Mouse (Mus musculus) G1E (cell line): Measurements from ENCODE around the gene Tnfrsf13c. TPM values are rescaled to one million over a fixed set of nuclear protein-coding genes. Genes with fewer than 3 reads are reported as not detected.
A peak's percentile ranks its signal among the peaks of the same experiment; 100 is the strongest.

Experiments used
- ATAC-seq: 2 replicates; pipeline ENCODE4 v1.8.0; 2016; ENCODE audit warnings: mild to moderate bottlenecking; ENCODE audit not compliant: insufficient number of reproducible peaks, poor library complexity, low FRiP score, severe bottlenecking; ENCODE audit errors: extremely low read depth
- DNase-seq: peaks from one replicate; pipeline ENCODE4 v3.0.0; 2012; ENCODE audit warnings: low spot score
- H3K27me3 ChIP-seq: 2 replicates; pipeline ENCODE4 v1.6.1; 2012; ENCODE audit warnings: mild to moderate bottlenecking, low read length, inconsistent platforms; ENCODE audit not compliant: insufficient read depth
- H3K36me3 ChIP-seq: replicated peaks from 2 replicates; pipeline ENCODE3; 2012; ENCODE audit warnings: mild to moderate bottlenecking, inconsistent platforms
- H3K4me1 ChIP-seq: 2 replicates; pipeline ENCODE4 v1.6.1; 2012; ENCODE audit warnings: low read depth, low read length, inconsistent platforms, mixed read lengths; ENCODE audit not compliant: insufficient read depth
- H3K4me3 ChIP-seq: 2 replicates; pipeline ENCODE4 v1.5.1; 2012; ENCODE audit warnings: low read depth, mild to moderate bottlenecking, inconsistent platforms, low read length, moderate library complexity, mixed read lengths
- H3K9me3 ChIP-seq: replicated peaks from 2 replicates; pipeline ENCODE4 v1.6.1; 2012; ENCODE audit warnings: inconsistent platforms
- CTCF ChIP-seq: IDR thresholded peaks from 2 replicates; pipeline ENCODE4 v1.5.1; 2012; ENCODE audit warnings: low read depth, low read length, inconsistent platforms, mixed read lengths
- GATA1 ChIP-seq: IDR thresholded peaks from 2 replicates; pipeline ENCODE4 v1.6.1; 2012; ENCODE audit warnings: borderline replicate concordance, low read length, inconsistent platforms, mixed read lengths
- GATA2 ChIP-seq: IDR thresholded peaks from 2 replicates; pipeline ENCODE4 v1.6.1; 2012; ENCODE audit warnings: low read depth, low read length, inconsistent platforms, borderline replicate concordance
- POLR2AphosphoS5 ChIP-seq: IDR thresholded peaks from 2 replicates; pipeline ENCODE4 v1.6.1; 2012; ENCODE audit warnings: low read depth, low read length, inconsistent platforms; ENCODE audit not compliant: insufficient replicate concordance
- TAL1 ChIP-seq: conservative IDR thresholded peaks from 2 replicates; pipeline ENCODE4 v1.6.1; 2012; ENCODE audit warnings: low read depth, low read length, inconsistent platforms, mixed read lengths
- polyA plus RNA-seq: library from polyadenylated mRNA; stranded (reverse); fragments of >175 nt; gene quantifications from 2 replicates; pipeline ENCODE4 v1.2.3, GENCODE M21; 2012
- total RNA-seq, 2 experiments: library from RNA; stranded (forward) in 1 of 2; stranded (reverse) in 1 of 2; fragments of 200-1000 nt in 1 of 2; fragments of >200 nt in 1 of 2; fragmentation: Nextera tagmentation in 1 of 2; gene quantifications; 2 replicates each; pipeline ENCODE4 v1.2.3; 2014 to 2017

Gene Tnfrsf13c
- total and polyA plus RNA-seq, 3 experiments: 0.65 to 1.6 (median 0.71) TPM

DNA sequence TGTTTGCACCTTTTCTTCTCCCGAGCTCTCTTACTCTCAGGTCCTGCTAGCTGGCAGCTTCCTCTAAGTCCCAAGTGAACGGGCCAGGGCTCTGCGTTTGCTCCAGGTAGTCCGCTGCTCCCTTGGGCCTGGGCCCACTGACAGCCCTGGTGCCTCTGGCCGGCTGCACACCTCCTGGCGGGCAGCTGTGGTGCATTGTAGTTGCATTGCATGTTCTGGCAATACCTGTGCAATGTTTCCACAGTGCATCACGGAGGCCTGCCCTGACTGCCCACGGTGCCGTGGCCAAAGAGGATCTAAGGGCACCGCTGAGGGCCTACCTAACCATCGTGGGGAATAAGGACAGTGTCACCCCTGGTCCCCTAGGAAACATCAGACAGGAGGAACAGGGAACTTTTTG lies 26.2 kb downstream of the Tnfrsf13c start:
- DNase-seq (no peak), ATAC-seq (no peak)
- Histone ChIP-seq H3K4me1 (peaks cover 4% of the 10 kb centered on the region; the same call in 1 of the 2 replicates), H3K9me3 (no peaks in the 10 kb centered on the region), H3K4me3 (no peak overlapping the region), H3K36me3 (peaks cover 99% of the 10 kb centered on the region), H3K27me3 (no peaks in the 10 kb centered on the region; the same call in 1 of the 2 replicates)
- no peak for TF ChIP-seq POLR2AphosphoS5

DNA sequence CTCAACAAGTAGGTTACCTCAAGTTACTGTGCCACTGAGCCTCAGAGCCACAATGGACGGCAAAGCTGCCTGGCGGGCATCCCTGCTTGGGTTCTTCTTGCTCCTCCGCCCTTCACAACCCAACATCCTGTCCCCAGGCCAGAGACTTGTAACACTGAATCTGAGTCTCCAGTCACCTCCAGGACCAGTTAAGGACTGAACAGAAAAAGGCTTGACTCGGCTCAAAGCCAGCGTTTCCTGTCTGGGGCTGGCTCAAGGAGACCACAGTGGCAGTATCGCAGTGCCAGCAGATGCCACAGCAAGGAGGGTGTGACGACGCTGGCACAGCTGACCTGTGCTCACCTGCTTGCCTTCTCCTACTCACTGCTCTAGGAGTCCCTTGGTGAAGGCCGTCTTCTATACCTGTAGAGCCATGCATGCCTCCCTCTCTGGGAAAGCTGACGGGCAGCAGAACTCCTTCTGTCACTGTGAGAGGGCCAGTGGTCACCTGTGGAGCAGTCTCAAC lies 26.9 kb downstream of the Tnfrsf13c start:
- Histone ChIP-seq H3K36me3 (peaks cover 99% of the 10 kb centered on the region), H3K4me3 (no peak overlapping the region), H3K27me3 (no peaks in the 10 kb centered on the region; the same call in 1 of the 2 replicates), H3K9me3 (no peaks in the 10 kb centered on the region), H3K4me1 (peaks cover 4% of the 10 kb centered on the region; the same call in 1 of the 2 replicates)
- no peak for DNase-seq
- no peak for ATAC-seq
- TF ChIP-seq CTCF (no peak), POLR2AphosphoS5 (no peak), TAL1 (no peak), GATA2 (no peak), GATA1 (no peak)

DNA sequence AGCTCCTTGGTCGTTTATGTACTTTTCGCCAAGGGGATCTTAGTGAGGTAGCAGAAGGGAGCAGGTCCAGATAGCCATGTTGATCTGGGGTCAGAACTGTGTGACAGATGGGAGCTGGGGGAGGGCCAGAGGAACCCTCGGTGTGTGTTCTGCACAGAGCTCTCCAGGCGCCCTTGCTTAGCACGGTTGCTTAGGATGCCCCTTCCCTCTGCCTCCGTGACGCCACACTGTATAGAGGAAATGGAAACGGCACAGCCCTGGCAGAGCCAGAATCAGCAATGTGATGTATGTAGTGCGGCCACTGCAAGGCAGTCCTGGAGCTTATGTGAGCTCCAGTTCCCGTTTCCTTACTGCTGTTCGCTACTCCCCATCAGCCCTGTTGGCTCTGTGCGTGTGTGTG lies 27.9 kb downstream of the Tnfrsf13c start:
- Histone ChIP-seq H3K27me3 (no peaks in the 10 kb centered on the region; the same call in 1 of the 2 replicates), H3K36me3 (peaks cover 99% of the 10 kb centered on the region), H3K4me1 (peaks cover 4% of the 10 kb centered on the region; the same call in 1 of the 2 replicates), H3K4me3 (no peak overlapping the region), H3K9me3 (no peaks in the 10 kb centered on the region)
- no peak for DNase-seq
- ATAC-seq: no peak
- TF ChIP-seq TAL1 (no peak), POLR2AphosphoS5 (no peak), CTCF (no peak), GATA1 (no peak), GATA2 (no peak)

DNA sequence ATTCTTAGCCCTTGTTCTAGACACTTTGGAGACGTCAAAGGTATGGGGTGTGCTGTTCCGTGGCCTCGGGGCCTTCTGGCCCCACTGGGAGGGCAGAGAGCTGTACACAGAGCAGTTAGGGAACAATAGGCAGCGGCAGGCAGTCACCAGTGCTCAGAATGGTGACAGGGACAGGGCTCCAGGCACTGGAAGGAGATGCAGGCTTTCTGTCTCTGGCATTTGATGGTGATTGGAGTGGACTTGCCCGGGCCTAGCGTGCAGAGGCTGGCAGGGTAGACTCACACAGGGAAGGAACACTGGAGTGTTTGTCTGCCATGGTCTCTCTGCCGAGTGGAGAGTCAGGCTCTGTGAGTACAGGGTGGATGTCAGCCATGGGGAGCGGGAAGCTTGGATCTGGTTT lies 31.6 kb downstream of the Tnfrsf13c start:
- DNase-seq: no peak

DNA sequence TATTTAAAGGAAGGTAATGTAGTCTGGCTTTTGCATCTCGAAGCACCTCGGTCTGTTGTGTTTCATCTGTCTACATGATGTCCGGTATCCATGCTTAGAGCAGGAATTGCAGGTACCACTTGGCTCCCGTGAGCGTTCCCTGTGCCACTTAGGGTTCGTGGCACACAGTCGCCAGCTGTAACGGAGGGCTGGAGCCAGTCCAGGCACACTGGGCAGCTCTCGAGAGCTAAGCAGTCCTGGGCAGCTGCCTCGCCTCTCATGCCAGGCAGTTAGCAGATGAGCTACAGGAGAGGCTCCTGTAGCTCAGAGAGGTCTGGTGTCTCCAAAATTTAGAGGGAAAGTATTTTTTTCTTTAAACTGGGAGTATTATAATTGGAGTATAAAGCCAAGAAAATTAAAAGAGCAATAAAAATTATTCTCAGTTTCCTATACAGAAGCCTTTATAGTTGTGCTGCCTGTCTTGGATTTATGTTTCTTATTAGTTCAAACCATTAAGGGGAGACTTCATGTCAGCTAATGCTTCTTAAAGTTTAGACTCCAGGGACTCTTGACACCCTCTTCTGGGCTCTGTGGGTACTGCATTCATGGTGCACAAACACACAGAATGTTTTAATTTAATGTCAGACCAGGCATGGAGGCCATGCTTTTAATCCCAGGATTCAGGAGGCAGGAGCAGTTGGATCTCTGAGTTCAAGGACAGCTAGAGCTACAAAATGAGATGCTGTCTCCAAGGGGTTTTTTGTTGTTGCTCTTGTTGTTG lies 35.5 kb downstream of the Tnfrsf13c start:
- peaks cover 100% of the 10 kb centered on the region for H3K36me3 ChIP-seq
- TF ChIP-seq GATA1 (no peak), CTCF (peak; percentile 55)
- no peak overlapping the region for H3K4me3 ChIP-seq
- peaks cover 4% of the 10 kb centered on the region; the same call in 1 of the 2 replicates for H3K9me3 ChIP-seq
- ATAC-seq: no peak
- peaks cover 49% of the 10 kb centered on the region for H3K4me1 ChIP-seq
- DNase-seq: no peak
- no peaks in the 10 kb centered on the region for H3K27me3 ChIP-seq

More for the DNA sequence above, 31.6 kb downstream of the Tnfrsf13c start:
- Histone ChIP-seq H3K9me3 (no peaks in the 10 kb centered on the region), H3K4me3 (no peak overlapping the region; the same call in 1 of the 2 replicates), H3K4me1 (peaks cover 12% of the 10 kb centered on the region; the same call in 1 of the 2 replicates), H3K36me3 (peaks cover 100% of the 10 kb centered on the region), H3K27me3 (no peaks in the 10 kb centered on the region; the same call in 1 of the 2 replicates)
- TF ChIP-seq TAL1 (no peak), POLR2AphosphoS5 (no peak), GATA2 (no peak), GATA1 (no peak)
- no peak for ATAC-seq

DNA sequence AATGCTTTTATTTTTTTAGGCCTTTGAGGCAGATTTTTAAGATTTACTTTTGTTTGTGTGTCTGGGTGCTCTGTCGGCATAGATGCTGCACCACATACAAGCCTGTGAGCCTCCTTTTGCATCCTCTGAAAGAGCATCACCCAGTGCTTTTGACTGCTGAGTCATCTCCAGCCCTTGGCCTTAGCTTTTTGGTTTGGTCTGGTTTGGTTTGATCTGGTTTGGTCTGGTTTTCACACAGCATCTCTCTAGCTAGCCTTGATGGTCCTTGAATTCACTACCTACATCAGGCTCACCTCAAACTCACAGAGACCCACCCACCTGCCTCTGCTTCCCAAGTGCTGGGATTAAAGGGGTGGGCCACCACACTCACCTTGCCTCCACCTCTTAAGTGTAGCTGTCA lies 36.2 kb downstream of the Tnfrsf13c start:
- DNase-seq (no peak), ATAC-seq (no peak)
- peaks cover 56% of the 10 kb centered on the region for H3K4me1 ChIP-seq
- peaks cover 100% of the 10 kb centered on the region for H3K36me3 ChIP-seq
- H3K4me3 ChIP-seq: no peak overlapping the region
- no peak for TF ChIP-seq CTCF
- H3K9me3 ChIP-seq: peaks cover 4% of the 10 kb centered on the region; the same call in 1 of the 2 replicates
- no peaks in the 10 kb centered on the region for H3K27me3 ChIP-seq
